Mouse (Mus musculus): ENCODE measurements around the gene Orai3. TPM values are rescaled to one million over a fixed set of nuclear protein-coding genes. Genes with fewer than 3 reads are reported as not detected.

The Orai3 gene
- polyA plus RNA-seq, 1 experiment from 2014 or later = 7.1 TPM

- WGBS = 77% methylated on average over 5 of the region's 5 CpGs
- H3K9me3 ChIP-seq (ENCODE audit: control insufficient read depth, low read length) = no peaks in the 10 kb centered on the region
Observed at GRCm38 (mm10) chr7:127753158-127753557, 16.5 kb upstream of the Orai3 start.

GRCm38 (mm10) chr7:127753741-127754140, 15.9 kb upstream of the Orai3 start:
- ATAC-seq (replicated peaks; ENCODE audit: low FRiP score) (no peak), DNase-seq (ENCODE audit: low spot score) (no peak)
- no peaks in the 10 kb centered on the region for H3K9me3 ChIP-seq (ENCODE audit: control insufficient read depth, low read length)
- peaks cover 16% of the 10 kb centered on the region for H3K36me3 ChIP-seq (ENCODE audit: control insufficient read depth, insufficient read depth, low read length)
- no peaks in the 10 kb centered on the region for H3K27me3 ChIP-seq (ENCODE audit: control insufficient read depth, insufficient read depth, low read length)
- no peak overlapping the region for H3K4me2 ChIP-seq (ENCODE audit: low read depth, low read length, severe bottlenecking)
- no peak overlapping the region for H3K27ac ChIP-seq (ENCODE audit: low read depth, low read length)
- no peaks in the 10 kb centered on the region for H3K4me1 ChIP-seq (replicated peaks; ENCODE audit: control insufficient read depth, insufficient read depth, low read length)
- H3K4me3 ChIP-seq (ENCODE audit: low read depth, low read length) = no peak overlapping the region
- H3K9ac ChIP-seq (ENCODE audit: low read length) = no peak overlapping the region
- 92% methylated on average over 7 of the region's 7 CpGs for WGBS

More at GRCm38 (mm10) chr7:127753158-127753557, 16.5 kb upstream of the Orai3 start:
- no peak for ATAC-seq (replicated peaks; ENCODE audit: low FRiP score)
- Histone ChIP-seq H3K9ac (ENCODE audit: low read length) (no peak overlapping the region), H3K27me3 (ENCODE audit: control insufficient read depth, insufficient read depth, low read length) (no peaks in the 10 kb centered on the region), H3K4me3 (ENCODE audit: low read depth, low read length) (no peak overlapping the region), H3K36me3 (ENCODE audit: control insufficient read depth, insufficient read depth, low read length) (peaks cover 16% of the 10 kb centered on the region), H3K4me1 (replicated peaks; ENCODE audit: control insufficient read depth, insufficient read depth, low read length) (no peaks in the 10 kb centered on the region), H3K4me2 (ENCODE audit: low read depth, low read length, severe bottlenecking) (no peak overlapping the region), H3K27ac (ENCODE audit: low read depth, low read length) (no peak overlapping the region)
- no peak for DNase-seq (ENCODE audit: low spot score)

- H3K36me3 ChIP-seq (ENCODE audit: control insufficient read depth, insufficient read depth, low read length) = peaks cover 8% of the 10 kb centered on the region
- H3K4me3 ChIP-seq (ENCODE audit: low read depth, low read length) = no peak overlapping the region
- WGBS = 80% methylated on average over 6 of the region's 6 CpGs
Observed at GRCm38 (mm10) chr7:127759716-127760115, 9.9 kb upstream of the Orai3 start.

GRCm38 (mm10) chr7:127760478-127760877, 9.1 kb upstream of the Orai3 start:
- no peaks in the 10 kb centered on the region for H3K9me3 ChIP-seq (ENCODE audit: control insufficient read depth, low read length)
- H3K27ac ChIP-seq (ENCODE audit: low read depth, low read length) = no peak overlapping the region
- DNase-seq (ENCODE audit: low spot score) (no peak), ATAC-seq (replicated peaks; ENCODE audit: low FRiP score) (no peak)
- no peaks in the 10 kb centered on the region for H3K4me1 ChIP-seq (replicated peaks; ENCODE audit: control insufficient read depth, insufficient read depth, low read length)
- peaks cover 6% of the 10 kb centered on the region for H3K36me3 ChIP-seq (ENCODE audit: control insufficient read depth, insufficient read depth, low read length)
- H3K9ac ChIP-seq (ENCODE audit: low read length) = no peak overlapping the region
- WGBS = 96% methylated on average over 3 of the region's 3 CpGs
- no peak overlapping the region for H3K4me2 ChIP-seq (ENCODE audit: low read depth, low read length, severe bottlenecking)
- no peak overlapping the region for H3K4me3 ChIP-seq (ENCODE audit: low read depth, low read length)
- H3K27me3 ChIP-seq (ENCODE audit: control insufficient read depth, insufficient read depth, low read length) = no peaks in the 10 kb centered on the region

More at GRCm38 (mm10) chr7:127759716-127760115, 9.9 kb upstream of the Orai3 start:
- no peak overlapping the region for H3K9ac ChIP-seq (ENCODE audit: low read length)
- H3K4me2 ChIP-seq (ENCODE audit: low read depth, low read length, severe bottlenecking) = no peak overlapping the region
- ATAC-seq (replicated peaks; ENCODE audit: low FRiP score) (no peak), DNase-seq (ENCODE audit: low spot score) (no peak)
- H3K27me3 ChIP-seq (ENCODE audit: control insufficient read depth, insufficient read depth, low read length) = no peaks in the 10 kb centered on the region
- H3K27ac ChIP-seq (ENCODE audit: low read depth, low read length) = no peak overlapping the region
- H3K4me1 ChIP-seq (replicated peaks; ENCODE audit: control insufficient read depth, insufficient read depth, low read length) = no peaks in the 10 kb centered on the region
- no peaks in the 10 kb centered on the region for H3K9me3 ChIP-seq (ENCODE audit: control insufficient read depth, low read length)

GRCm38 (mm10) chr7:127761026-127761425, 8.6 kb upstream of the Orai3 start:
- Histone ChIP-seq H3K9me3 (ENCODE audit: control insufficient read depth, low read length) (no peaks in the 10 kb centered on the region), H3K36me3 (ENCODE audit: control insufficient read depth, insufficient read depth, low read length) (peaks cover 6% of the 10 kb centered on the region), H3K4me3 (ENCODE audit: low read depth, low read length) (no peak overlapping the region), H3K9ac (ENCODE audit: low read length) (no peak overlapping the region), H3K27me3 (ENCODE audit: control insufficient read depth, insufficient read depth, low read length) (no peaks in the 10 kb centered on the region), H3K27ac (ENCODE audit: low read depth, low read length) (no peak overlapping the region), H3K4me2 (ENCODE audit: low read depth, low read length, severe bottlenecking) (no peak overlapping the region), H3K4me1 (replicated peaks; ENCODE audit: control insufficient read depth, insufficient read depth, low read length) (no peaks in the 10 kb centered on the region)
- no peak for ATAC-seq (replicated peaks; ENCODE audit: low FRiP score)
- DNase-seq (ENCODE audit: low spot score) = peak; percentile 81
- 52% methylated on average over 7 of the region's 7 CpGs for WGBS

- Histone ChIP-seq H3K4me3 (ENCODE audit: low read depth, low read length) (no peak overlapping the region), H3K36me3 (ENCODE audit: control insufficient read depth, insufficient read depth, low read length) (peaks cover 10% of the 10 kb centered on the region; the same call in 1 of the 2 replicates), H3K9me3 (ENCODE audit: control insufficient read depth, low read length) (no peaks in the 10 kb centered on the region), H3K4me1 (replicated peaks; ENCODE audit: control insufficient read depth, insufficient read depth, low read length) (peaks cover 3% of the 10 kb centered on the region; the same call in 1 of the 2 replicates), H3K9ac (ENCODE audit: low read length) (no peak overlapping the region), H3K4me2 (ENCODE audit: low read depth, low read length, severe bottlenecking) (no peak overlapping the region), H3K27me3 (ENCODE audit: control insufficient read depth, insufficient read depth, low read length) (no peaks in the 10 kb centered on the region), H3K27ac (ENCODE audit: low read depth, low read length) (no peak overlapping the region)
- WGBS = 90% methylated on average over 4 of the region's 4 CpGs
- DNase-seq (ENCODE audit: low spot score) (no peak), ATAC-seq (replicated peaks; ENCODE audit: low FRiP score) (no peak)
Observed at GRCm38 (mm10) chr7:127763642-127764041, 6.0 kb upstream of the Orai3 start.

- H3K27me3 ChIP-seq (ENCODE audit: control insufficient read depth, insufficient read depth, low read length) = no peaks in the 10 kb centered on the region
- ATAC-seq (replicated peaks; ENCODE audit: low FRiP score) = no peak
- H3K4me2 ChIP-seq (ENCODE audit: low read depth, low read length, severe bottlenecking) = no peak overlapping the region
- WGBS = 85% methylated on average over 2 of the region's 2 CpGs
- peaks cover 10% of the 10 kb centered on the region; the same call in 1 of the 2 replicates for H3K36me3 ChIP-seq (ENCODE audit: control insufficient read depth, insufficient read depth, low read length)
- no peak overlapping the region for H3K9ac ChIP-seq (ENCODE audit: low read length)
- DNase-seq (ENCODE audit: low spot score) = no peak
- peaks cover 12% of the 10 kb centered on the region; the same call in 1 of the 2 replicates for H3K4me1 ChIP-seq (replicated peaks; ENCODE audit: control insufficient read depth, insufficient read depth, low read length)
- H3K27ac ChIP-seq (ENCODE audit: low read depth, low read length) = no peak overlapping the region
- H3K9me3 ChIP-seq (ENCODE audit: control insufficient read depth, low read length) = no peaks in the 10 kb centered on the region
- H3K4me3 ChIP-seq (ENCODE audit: low read depth, low read length) = no peak overlapping the region
Observed at GRCm38 (mm10) chr7:127765756-127766155, 3.9 kb upstream of the Orai3 start.

GRCm38 (mm10) chr7:127766851-127767609, 2.6 kb upstream of the Orai3 start:
- no peaks in the 10 kb centered on the region for H3K27me3 ChIP-seq (ENCODE audit: control insufficient read depth, insufficient read depth, low read length)
- H3K9me3 ChIP-seq (ENCODE audit: control insufficient read depth, low read length) = no peaks in the 10 kb centered on the region
- no peak overlapping the region for H3K4me2 ChIP-seq (ENCODE audit: low read depth, low read length, severe bottlenecking)
- DNase-seq (ENCODE audit: low spot score) (no peak), ATAC-seq (replicated peaks; ENCODE audit: low FRiP score) (no peak)
- H3K36me3 ChIP-seq (ENCODE audit: control insufficient read depth, insufficient read depth, low read length) = peaks cover 10% of the 10 kb centered on the region; the same call in 1 of the 2 replicates
- no peak overlapping the region for H3K27ac ChIP-seq (ENCODE audit: low read depth, low read length)
- peaks cover 14% of the 10 kb centered on the region; the same call in 1 of the 2 replicates for H3K4me1 ChIP-seq (replicated peaks; ENCODE audit: control insufficient read depth, insufficient read depth, low read length)
- H3K9ac ChIP-seq (ENCODE audit: low read length) = no peak overlapping the region
- no peak overlapping the region for H3K4me3 ChIP-seq (ENCODE audit: low read depth, low read length)
- 80% methylated on average over 17 of the region's 17 CpGs for WGBS
